Mouse (Mus musculus) embryo, embryonic 10.5 days (tissue): ENCODE data around the gene Mrpl42.

Source experiments
- DNase-seq: peaks from one replicate; pipeline ENCODE4 v3.0.0-alpha.2; 2015; ENCODE audit warnings: low spot score

Mrpl42 gene

GRCm38 (mm10) chr10:95515293-95515931 lies 13.7 kb upstream of the Mrpl42 start:
- DNase-seq, result peak; percentile 35

DNA sequence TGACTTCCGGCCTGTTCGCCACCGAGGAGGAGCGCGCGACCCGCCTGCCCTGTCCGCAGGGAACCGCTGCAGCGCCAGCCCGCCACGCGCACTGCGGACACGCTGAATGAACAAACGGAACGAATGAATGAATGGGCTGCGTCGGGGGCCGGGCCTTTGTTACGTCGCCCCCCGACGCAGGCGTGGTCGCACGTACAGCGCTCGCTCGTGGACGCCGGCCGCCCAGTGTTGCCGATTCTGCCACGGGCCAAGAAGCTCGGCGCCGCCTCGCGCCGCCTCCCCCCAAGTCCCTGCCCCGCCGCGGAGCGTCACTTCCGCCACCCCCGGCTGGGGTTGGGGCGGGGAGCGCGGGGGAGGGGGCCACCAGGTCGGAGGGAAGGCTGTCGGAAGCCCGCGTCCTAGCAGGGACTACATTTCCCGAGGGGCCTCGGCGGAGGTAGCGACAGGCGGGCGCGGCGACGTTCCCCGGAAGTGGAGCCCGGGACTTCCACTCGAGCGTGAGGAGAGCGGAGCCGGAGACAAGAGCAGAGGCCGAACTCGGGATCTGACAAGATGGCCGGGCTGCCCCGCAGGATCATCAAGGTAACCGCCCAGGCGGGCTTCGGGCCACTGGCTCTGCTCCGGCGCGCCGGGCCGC lies 13.0 kb upstream of the Mrpl42 start, which contains the start of gene Ube2n:
Ube2n (plus strand) TSS at position 490 of the 637 bp plus-strand sequence.
- DNase-seq, result peak; percentile 97

DNA sequence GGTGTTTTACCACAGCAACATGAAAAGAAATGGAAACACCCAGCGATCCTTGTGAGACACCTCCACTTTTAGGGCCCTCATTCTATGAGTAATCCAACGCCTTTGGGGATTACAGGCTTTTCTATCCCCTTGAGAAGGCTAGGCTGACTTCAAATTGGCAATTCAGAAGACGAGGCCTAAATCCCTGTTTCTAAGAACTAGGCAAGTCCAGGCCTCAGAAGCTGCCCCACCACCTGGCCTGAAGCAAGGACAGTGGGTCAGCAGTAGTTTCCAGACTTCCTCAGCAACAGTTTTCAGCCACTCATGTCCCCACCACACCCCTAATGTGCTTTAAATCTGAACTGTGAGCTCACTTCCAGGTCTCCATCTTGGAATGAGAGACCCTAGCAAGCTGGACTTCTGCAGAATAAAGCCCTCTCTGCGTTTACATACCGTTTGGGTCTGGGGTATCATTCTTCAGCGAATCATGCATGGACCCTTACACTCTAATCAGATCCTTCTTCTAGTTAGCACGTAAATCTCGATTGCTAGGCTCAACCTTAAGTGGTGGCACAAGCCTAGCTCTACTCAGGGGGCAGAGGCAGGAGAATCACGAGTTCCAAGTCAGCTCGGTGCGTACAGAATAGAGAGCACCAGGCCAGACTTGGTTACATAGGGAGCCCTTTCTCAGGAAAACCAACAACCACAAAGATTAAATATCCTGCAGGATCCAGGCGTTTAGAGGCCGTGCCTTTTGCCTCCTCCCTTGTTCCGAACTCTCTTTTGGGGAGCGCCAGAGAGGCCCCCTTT lies 12.2 kb upstream of the Mrpl42 start:
- peak; percentile 60 for DNase-seq

GRCm38 (mm10) chr10:95512635-95513034 lies 10.9 kb upstream of the Mrpl42 start:
- DNase-seq, result no peak

GRCm38 (mm10) chr10:95509263-95509662 lies 7.5 kb upstream of the Mrpl42 start:
- no peak for DNase-seq

- no peak for DNase-seq
Observed at GRCm38 (mm10) chr10:95508793-95509192, 7.1 kb upstream of the Mrpl42 start.

GRCm38 (mm10) chr10:95508126-95508525 lies 6.4 kb upstream of the Mrpl42 start:
- DNase-seq, result no peak

DNA sequence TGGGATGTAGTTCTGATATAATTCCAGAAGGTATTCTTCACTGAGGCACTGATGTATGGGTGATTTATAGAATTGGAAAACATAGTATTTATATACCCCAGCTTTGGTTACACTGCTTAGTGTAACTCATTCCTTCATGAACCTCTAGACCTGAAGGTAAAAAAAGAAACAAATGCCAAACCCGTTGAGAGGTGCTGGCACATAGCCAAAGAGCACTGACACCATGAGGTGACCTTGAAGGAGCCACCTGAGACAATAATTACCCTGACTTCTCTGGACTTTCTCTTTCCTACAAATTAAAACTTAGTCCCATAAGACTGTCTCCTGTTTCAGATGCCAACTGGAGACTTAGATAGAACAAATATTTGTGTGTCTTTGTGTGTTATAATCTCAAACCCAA lies 2.6 kb upstream of the Mrpl42 start:
- DNase-seq, result no peak

DNA sequence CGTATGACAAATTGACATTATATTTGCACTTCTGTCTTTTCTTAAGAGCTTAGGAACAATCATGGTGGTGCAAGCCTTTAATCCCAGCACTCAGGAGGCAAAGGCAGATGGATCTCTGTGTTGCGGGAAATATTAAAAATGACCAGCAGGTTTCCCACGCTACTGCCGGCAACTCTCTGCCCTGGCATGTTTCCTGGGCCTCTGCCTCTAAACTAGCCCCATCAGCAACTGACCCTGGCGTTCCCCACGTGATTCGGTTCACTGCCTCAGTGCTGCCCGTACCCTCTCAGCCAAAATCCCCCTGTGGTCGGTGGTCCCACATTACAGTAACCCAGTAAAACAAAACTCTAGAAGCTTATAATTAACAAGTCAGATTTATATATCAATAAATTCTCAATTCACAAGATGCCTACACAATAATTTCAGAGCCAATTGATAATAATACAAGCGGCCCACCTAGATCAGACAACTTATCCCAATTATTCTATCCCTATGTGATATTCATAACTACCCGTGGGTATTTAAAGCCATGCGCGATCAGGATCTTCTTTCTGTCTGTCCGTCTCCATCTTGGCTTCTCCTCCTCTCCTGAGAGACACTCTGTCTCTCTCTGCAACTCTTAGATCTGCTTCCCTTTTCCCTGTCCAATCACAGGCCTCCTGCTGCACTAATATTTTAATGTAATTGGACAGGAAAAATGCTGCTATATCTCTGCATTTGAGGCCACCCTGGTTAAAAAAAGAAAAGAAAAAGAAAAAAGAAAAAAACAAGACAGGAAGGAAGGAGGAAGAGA lies 1.9 kb upstream of the Mrpl42 start:
- no peak for DNase-seq

- DNase-seq, result peak; percentile 61
Observed at GRCm38 (mm10) chr10:95501033-95501432, 707 bp downstream of the Mrpl42 start.

- DNase-seq, result no peak
Observed at GRCm38 (mm10) chr10:95494268-95494667, 7.5 kb downstream of the Mrpl42 start.

DNA sequence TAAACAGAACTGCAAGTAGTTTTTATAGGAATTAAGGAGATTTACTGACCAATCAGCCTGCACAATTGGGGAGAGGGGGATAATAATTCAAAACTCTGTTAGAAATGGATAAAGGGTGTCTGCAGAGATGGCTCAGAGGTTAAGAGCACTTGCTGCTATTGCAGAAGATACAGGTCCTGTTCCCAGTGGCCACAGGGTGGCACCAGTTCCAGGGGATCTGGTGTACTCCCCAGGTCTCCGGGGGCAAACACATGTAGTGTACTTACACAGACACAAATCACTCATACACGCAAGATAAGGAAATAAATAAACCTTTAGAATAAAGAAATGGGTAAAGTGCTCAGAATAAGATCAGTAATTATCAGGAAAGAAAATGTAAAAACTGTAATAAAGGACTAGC lies 12.1 kb downstream of the Mrpl42 start:
- DNase-seq, result no peak

GRCm38 (mm10) chr10:95477516-95477915 lies 24.2 kb downstream of the Mrpl42 start:
- no peak for DNase-seq

GRCm38 (mm10) chr10:95475923-95476322 lies 25.8 kb downstream of the Mrpl42 start:
- DNase-seq, result peak; percentile 90

DNA sequence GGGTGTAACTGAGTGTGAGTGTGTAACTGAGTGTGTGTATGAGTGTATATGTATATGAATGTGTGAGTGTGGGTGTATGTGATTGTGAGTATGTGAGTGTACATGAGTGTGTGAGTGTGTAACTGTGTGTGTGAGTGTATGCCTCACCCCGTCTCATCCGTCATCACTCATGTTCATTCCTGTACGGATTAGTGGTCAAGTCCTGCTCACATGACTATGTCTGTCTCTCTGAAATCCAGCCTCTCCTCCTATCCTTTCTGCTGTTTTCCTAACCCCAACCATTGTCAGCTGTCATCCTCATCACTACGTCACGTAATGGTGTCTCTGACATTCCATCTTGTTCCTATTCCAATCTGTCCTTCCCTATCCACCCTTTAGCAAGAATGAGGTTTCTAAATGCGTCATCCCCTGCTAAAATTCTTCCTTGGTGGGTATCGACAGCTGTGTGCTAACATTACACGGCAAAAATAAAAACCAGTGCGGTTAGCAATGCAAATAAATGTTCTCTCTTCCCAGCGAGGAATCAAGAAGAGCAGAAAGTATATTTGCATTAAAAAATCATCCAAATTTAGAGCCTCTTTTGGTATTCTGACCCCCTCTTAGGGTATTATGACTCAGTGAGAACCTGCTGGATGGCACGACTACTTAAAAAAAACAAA lies 29.7 kb downstream of the Mrpl42 start:
- no peak for DNase-seq

- DNase-seq, result no peak
Observed at GRCm38 (mm10) chr10:95471186-95471585, 30.6 kb downstream of the Mrpl42 start.

DNA sequence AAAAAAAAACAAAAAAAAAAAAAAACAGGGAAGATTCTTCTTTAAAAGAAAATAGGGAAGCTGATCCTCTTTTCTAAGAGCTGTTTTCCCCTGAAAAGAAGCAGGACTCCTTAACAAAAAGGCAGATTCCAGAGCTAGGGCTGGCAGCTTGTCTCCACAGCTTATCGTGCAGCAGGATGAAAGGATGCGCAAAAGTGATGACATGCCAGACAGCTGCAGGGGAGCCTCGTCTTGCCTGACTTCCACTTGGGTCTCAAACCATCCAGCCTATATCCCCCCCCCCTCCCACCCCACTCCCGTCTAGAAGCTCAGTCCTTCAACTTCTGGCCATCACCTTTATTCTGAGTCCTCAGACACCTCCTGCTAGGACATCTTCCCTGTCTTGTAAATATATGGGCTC lies 32.8 kb downstream of the Mrpl42 start:
- no peak for DNase-seq

DNA sequence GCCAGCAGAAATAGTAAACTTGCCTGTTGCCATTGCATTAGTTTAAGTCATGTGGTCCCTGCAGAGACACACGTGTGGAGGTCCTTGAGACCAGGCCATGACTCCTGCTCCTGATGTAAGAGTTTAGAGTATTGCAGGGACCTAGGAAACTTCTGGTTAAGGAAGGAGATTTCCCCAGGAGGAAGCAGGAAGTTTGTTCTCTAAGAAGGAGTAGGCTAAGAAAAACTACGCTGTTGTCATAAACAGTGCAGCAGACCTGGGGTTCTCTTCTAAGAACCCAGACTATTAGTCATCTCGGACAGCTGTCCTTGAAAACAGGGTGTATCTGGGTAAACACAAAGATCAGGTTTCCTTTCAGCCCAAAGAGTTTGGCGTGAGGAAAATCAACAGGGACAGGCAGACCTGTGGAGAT lies 36.2 kb downstream of the Mrpl42 start:
- peak; percentile 12 for DNase-seq

DNA sequence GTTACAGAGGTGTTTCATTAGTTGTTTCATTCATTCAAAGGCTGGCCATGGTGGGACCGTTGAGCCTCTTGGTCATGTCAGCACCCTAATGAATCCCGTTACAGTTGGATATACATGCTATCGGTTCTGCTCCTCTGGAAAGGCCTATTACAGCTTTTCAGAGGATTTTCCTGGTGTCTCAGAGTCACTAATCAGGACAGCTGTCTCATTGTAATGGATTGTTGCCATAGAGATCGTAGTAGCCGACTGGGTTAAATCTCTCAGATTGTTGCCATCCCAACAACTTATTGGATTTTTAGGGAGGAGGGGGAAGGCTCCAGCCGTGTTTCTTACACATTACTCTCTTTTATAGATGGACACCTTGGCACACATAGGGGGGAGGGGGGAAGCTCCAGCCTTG lies 37.2 kb downstream of the Mrpl42 start:
- peak; percentile 24 for DNase-seq

GRCm38 (mm10) chr10:95462231-95462630 lies 39.5 kb downstream of the Mrpl42 start:
- DNase-seq, result no peak

- no peak for DNase-seq
Observed at GRCm38 (mm10) chr10:95461053-95461553, 40.6 kb downstream of the Mrpl42 start.
